Mouse (Mus musculus): ENCODE measurements around the gene Klhdc8a. TPM values are rescaled to one million over a fixed set of nuclear protein-coding genes. Genes with fewer than 3 reads are reported as not detected.
"Not testable (repeated sequence)": the region's sequence is repeated elsewhere in the genome, so short reads cannot be mapped to it uniquely, and the experiment has no call there.

Klhdc8a gene
- polyA plus RNA-seq, 1 experiment from 2014 or later: 0.30 TPM

GRCm38 (mm10) chr1:132277124-132277523, 21.3 kb upstream of the Klhdc8a start:
- H3K4me1 ChIP-seq: peaks cover 17% of the 10 kb centered on the region
- no peak overlapping the region for H3K27ac ChIP-seq
- no peak for DNase-seq (ENCODE audit: extremely low spot score, low spot score)
- no peaks in the 10 kb centered on the region for H3K9me3 ChIP-seq
- H3K27me3 ChIP-seq (ENCODE audit: poor library complexity, severe bottlenecking): peaks cover 13% of the 10 kb centered on the region
- 80% methylated on average over 6 of the region's 6 CpGs for WGBS
- H3K36me3 ChIP-seq (replicated peaks): no peaks in the 10 kb centered on the region
- no peak overlapping the region for H3K4me3 ChIP-seq

GRCm38 (mm10) chr1:132280636-132281035, 17.8 kb upstream of the Klhdc8a start:
- DNase-seq (ENCODE audit: extremely low spot score, low spot score); H3K9me3 ChIP-seq; H3K27ac ChIP-seq; H3K4me3 ChIP-seq; H3K36me3 ChIP-seq (replicated peaks): not testable (repeated sequence)
- Histone ChIP-seq H3K4me1 (peaks cover 38% of the 10 kb centered on the region), H3K27me3 (ENCODE audit: poor library complexity, severe bottlenecking) (peaks cover 36% of the 10 kb centered on the region)
- 70% methylated on average over 6 of the region's 6 CpGs for WGBS

- H3K27ac ChIP-seq: peak overlapping the region; percentile 66
- H3K4me1 ChIP-seq: peaks cover 38% of the 10 kb centered on the region
- no peaks in the 10 kb centered on the region for H3K36me3 ChIP-seq (replicated peaks)
- H3K9me3 ChIP-seq: no peaks in the 10 kb centered on the region
- 9% methylated on average over 8 of the region's 8 CpGs for WGBS
- H3K4me3 ChIP-seq: 0 out of 2 replicates have a peak overlapping the region, but pooled peaks have one; percentile 15
- peaks cover 46% of the 10 kb centered on the region for H3K27me3 ChIP-seq (ENCODE audit: poor library complexity, severe bottlenecking)
- no peak for DNase-seq (ENCODE audit: extremely low spot score, low spot score)
Observed at GRCm38 (mm10) chr1:132281523-132282176, 16.8 kb upstream of the Klhdc8a start.

GRCm38 (mm10) chr1:132282177-132282536, 16.3 kb upstream of the Klhdc8a start:
- H3K4me1 ChIP-seq: peaks cover 40% of the 10 kb centered on the region
- peaks cover 51% of the 10 kb centered on the region for H3K27me3 ChIP-seq (ENCODE audit: poor library complexity, severe bottlenecking)
- peak overlapping the region; percentile 57 for H3K27ac ChIP-seq
- H3K9me3 ChIP-seq: no peaks in the 10 kb centered on the region
- H3K36me3 ChIP-seq (replicated peaks): no peaks in the 10 kb centered on the region
- WGBS: 81% methylated on average over 2 of the region's 2 CpGs
- DNase-seq (ENCODE audit: extremely low spot score, low spot score): no peak
- H3K4me3 ChIP-seq: no peak overlapping the region

- Histone ChIP-seq H3K4me1 (peaks cover 48% of the 10 kb centered on the region), H3K27me3 (ENCODE audit: poor library complexity, severe bottlenecking) (peaks cover 59% of the 10 kb centered on the region), H3K27ac (peak overlapping the region; percentile 48; the same call in 1 of the 2 replicates), H3K4me3 (no peak overlapping the region), H3K9me3 (no peaks in the 10 kb centered on the region), H3K36me3 (replicated peaks) (no peaks in the 10 kb centered on the region)
- 63% methylated on average over 13 of the region's 13 CpGs for WGBS
- DNase-seq (ENCODE audit: extremely low spot score, low spot score): no peak
Observed at GRCm38 (mm10) chr1:132283018-132283417, 15.4 kb upstream of the Klhdc8a start.

GRCm38 (mm10) chr1:132286735-132287134, 11.7 kb upstream of the Klhdc8a start:
- H3K27ac ChIP-seq: no peak overlapping the region

GRCm38 (mm10) chr1:132287445-132287844, 11.0 kb upstream of the Klhdc8a start:
- Histone ChIP-seq H3K4me1 (peaks cover 73% of the 10 kb centered on the region), H3K27ac (no peak overlapping the region)
- WGBS: 68% methylated on average over 2 of the region's 2 CpGs

More at GRCm38 (mm10) chr1:132286735-132287134, 11.7 kb upstream of the Klhdc8a start:
- 96% methylated on average over 1 of the region's 1 CpGs for WGBS
- H3K4me3 ChIP-seq: no peak overlapping the region
- peaks cover 74% of the 10 kb centered on the region for H3K27me3 ChIP-seq (ENCODE audit: poor library complexity, severe bottlenecking)
- no peak for DNase-seq (ENCODE audit: extremely low spot score, low spot score)
- no peaks in the 10 kb centered on the region for H3K9me3 ChIP-seq
- peaks cover 73% of the 10 kb centered on the region for H3K4me1 ChIP-seq
- no peaks in the 10 kb centered on the region for H3K36me3 ChIP-seq (replicated peaks)

GRCm38 (mm10) chr1:132287991-132288451, 10.4 kb upstream of the Klhdc8a start:
- Histone ChIP-seq H3K4me3 (no peak overlapping the region), H3K27me3 (ENCODE audit: poor library complexity, severe bottlenecking) (peaks cover 71% of the 10 kb centered on the region), H3K36me3 (replicated peaks) (no peaks in the 10 kb centered on the region), H3K9me3 (no peaks in the 10 kb centered on the region), H3K4me1 (peaks cover 73% of the 10 kb centered on the region), H3K27ac (no peak overlapping the region)
- WGBS: 12% methylated on average over 11 of the region's 11 CpGs
- DNase-seq (ENCODE audit: extremely low spot score, low spot score): no peak

More at GRCm38 (mm10) chr1:132287445-132287844, 11.0 kb upstream of the Klhdc8a start:
- Histone ChIP-seq H3K9me3 (no peaks in the 10 kb centered on the region), H3K27me3 (ENCODE audit: poor library complexity, severe bottlenecking) (peaks cover 74% of the 10 kb centered on the region), H3K4me3 (no peak overlapping the region), H3K36me3 (replicated peaks) (no peaks in the 10 kb centered on the region)
- no peak for DNase-seq (ENCODE audit: extremely low spot score, low spot score)

GRCm38 (mm10) chr1:132289965-132290364, 8.5 kb upstream of the Klhdc8a start:
- peaks cover 75% of the 10 kb centered on the region for H3K4me1 ChIP-seq
- 84% methylated on average over 6 of the region's 6 CpGs for WGBS
- peak overlapping the region; percentile 81; the same call in 1 of the 2 replicates for H3K27ac ChIP-seq

GRCm38 (mm10) chr1:132290921-132291675, 7.3 kb upstream of the Klhdc8a start:
- WGBS: 32% methylated on average over 11 of the region's 11 CpGs
- DNase-seq (ENCODE audit: extremely low spot score, low spot score): peak; percentile 36
- Histone ChIP-seq H3K36me3 (replicated peaks) (no peaks in the 10 kb centered on the region), H3K27me3 (ENCODE audit: poor library complexity, severe bottlenecking) (peaks cover 71% of the 10 kb centered on the region), H3K4me3 (0 out of 2 replicates have a peak overlapping the region, but pooled peaks have one; percentile 5), H3K27ac (peak overlapping the region; percentile 81), H3K9me3 (no peaks in the 10 kb centered on the region), H3K4me1 (peaks cover 85% of the 10 kb centered on the region)

More at GRCm38 (mm10) chr1:132289965-132290364, 8.5 kb upstream of the Klhdc8a start:
- Histone ChIP-seq H3K4me3 (no peak overlapping the region), H3K36me3 (replicated peaks) (no peaks in the 10 kb centered on the region), H3K9me3 (no peaks in the 10 kb centered on the region), H3K27me3 (ENCODE audit: poor library complexity, severe bottlenecking) (peaks cover 70% of the 10 kb centered on the region)
- no peak for DNase-seq (ENCODE audit: extremely low spot score, low spot score)

GRCm38 (mm10) chr1:132291706-132292105, 6.7 kb upstream of the Klhdc8a start:
- peak overlapping the region; percentile 5; the same call in 1 of the 2 replicates for H3K4me3 ChIP-seq
- no peaks in the 10 kb centered on the region for H3K36me3 ChIP-seq (replicated peaks)
- no peaks in the 10 kb centered on the region for H3K9me3 ChIP-seq
- peaks cover 71% of the 10 kb centered on the region for H3K27me3 ChIP-seq (ENCODE audit: poor library complexity, severe bottlenecking)
- H3K27ac ChIP-seq: peak overlapping the region; percentile 81
- 29% methylated on average over 4 of the region's 4 CpGs for WGBS
- H3K4me1 ChIP-seq: peaks cover 90% of the 10 kb centered on the region
- no peak for DNase-seq (ENCODE audit: extremely low spot score, low spot score)

- Histone ChIP-seq H3K9me3 (no peaks in the 10 kb centered on the region), H3K4me1 (peaks cover 92% of the 10 kb centered on the region), H3K4me3 (no peak overlapping the region), H3K27ac (peak overlapping the region; percentile 81), H3K27me3 (ENCODE audit: poor library complexity, severe bottlenecking) (peaks cover 71% of the 10 kb centered on the region), H3K36me3 (replicated peaks) (no peaks in the 10 kb centered on the region)
- peak; percentile 58 for DNase-seq (ENCODE audit: extremely low spot score, low spot score)
- WGBS: 34% methylated on average over 21 of the region's 21 CpGs
Observed at GRCm38 (mm10) chr1:132292318-132293129, 5.9 kb upstream of the Klhdc8a start.
